Mouse (Mus musculus) neural tube, embryonic 15.5 days (tissue): ENCODE data around the gene Pfkp. TPM values are rescaled to one million over a fixed set of nuclear protein-coding genes. Genes with fewer than 3 reads are reported as not detected.

Experiments
- ATAC-seq: fragments of 200-750 bp; cut with Nextera tagmentation; 2 replicates; pipeline ENCODE4 v1.8.0; 2017; ENCODE audit warnings: mild to moderate bottlenecking, moderate TSS enrichment, moderate library complexity; ENCODE audit not compliant: low FRiP score
- H3K27ac ChIP-seq: fragments of 300-500 bp; sonication (generic); replicated peaks from 2 replicates; pipeline ENCODE4 v1.5.1; 2015; ENCODE audit warnings: mild to moderate bottlenecking, inconsistent platforms
- H3K27me3 ChIP-seq: fragments of 300-500 bp; sonication (generic); replicated peaks from 2 replicates; pipeline ENCODE4 v1.6.1; 2015; ENCODE audit warnings: inconsistent platforms
- H3K36me3 ChIP-seq: fragments of 300-500 bp; sonication (generic); 2 replicates; pipeline ENCODE4 v1.6.1; 2015; ENCODE audit warnings: inconsistent platforms
- H3K4me1 ChIP-seq: fragments of 300-500 bp; sonication (generic); 2 replicates; pipeline ENCODE4 v1.6.1; 2015; ENCODE audit warnings: inconsistent platforms
- H3K4me2 ChIP-seq: fragments of 300-500 bp; sonication (generic); 2 replicates; pipeline ENCODE4 v1.6.1; 2015; ENCODE audit warnings: inconsistent platforms, mild to moderate bottlenecking, moderate library complexity
- H3K4me3 ChIP-seq: fragments of 300-500 bp; sonication (generic); replicated peaks from 2 replicates; pipeline ENCODE4 v1.5.1; 2015; ENCODE audit warnings: mild to moderate bottlenecking, inconsistent platforms
- H3K9ac ChIP-seq: fragments of 300-500 bp; sonication (generic); replicated peaks from 2 replicates; pipeline ENCODE4 v1.6.1; 2015; ENCODE audit warnings: mild to moderate bottlenecking, inconsistent platforms
- H3K9me3 ChIP-seq: fragments of 300-500 bp; sonication (generic); replicated peaks from 2 replicates; pipeline ENCODE4 v1.6.1; 2016; ENCODE audit warnings: inconsistent platforms
- WGBS: fragments of 180-500 bp; shearing (Covaris S2); methylation state at CpG from one replicate; pipeline ENCODE4 v1.1.7; 2015; ENCODE audit warnings: mixed read lengths; 5-methylcytosine and 5-hydroxymethylcytosine counted together
- polyA plus RNA-seq: library from polyadenylated mRNA; unstranded; fragments of >200 nt; fragmentation: Nextera tagmentation; extraction: Ambion mirVana; gene quantifications from 2 replicates; pipeline ENCODE4 v1.2.1, GENCODE M21; 2015

The Pfkp gene
- polyA plus RNA-seq, 1 experiment from 2014 or later: 554 TPM

- WGBS: 84% methylated on average over 4 of the region's 4 CpGs
- Histone ChIP-seq H3K27me3 (no peaks in the 10 kb centered on the region), H3K27ac (no peak overlapping the region), H3K4me3 (no peak overlapping the region), H3K4me1 (no peaks in the 10 kb centered on the region; the same call in 1 of the 2 replicates), H3K36me3 (peaks cover 3% of the 10 kb centered on the region; the same call in 1 of the 2 replicates), H3K4me2 (no peak overlapping the region), H3K9me3 (no peaks in the 10 kb centered on the region), H3K9ac (no peak overlapping the region)
- no peak for ATAC-seq
Measured at GRCm38 (mm10) chr13:6636976-6637375, 11.6 kb downstream of the Pfkp start.

GRCm38 (mm10) chr13:6636520-6636919 lies 12.1 kb downstream of the Pfkp start:
- WGBS: 71% methylated on average over 6 of the region's 6 CpGs
- no peak overlapping the region for H3K4me2 ChIP-seq
- no peak for ATAC-seq

GRCm38 (mm10) chr13:6635138-6636076 lies 13.2 kb downstream of the Pfkp start:
- no peaks in the 10 kb centered on the region for H3K9me3 ChIP-seq
- H3K27ac ChIP-seq: no peak overlapping the region
- no peak for ATAC-seq
- no peaks in the 10 kb centered on the region; the same call in 1 of the 2 replicates for H3K4me1 ChIP-seq
- no peak overlapping the region for H3K4me2 ChIP-seq
- H3K27me3 ChIP-seq: no peaks in the 10 kb centered on the region
- H3K36me3 ChIP-seq: peaks cover 3% of the 10 kb centered on the region; the same call in 1 of the 2 replicates
- H3K4me3 ChIP-seq: no peak overlapping the region
- no peak overlapping the region for H3K9ac ChIP-seq
- WGBS: 82% methylated on average over 11 of the region's 11 CpGs

More at GRCm38 (mm10) chr13:6636520-6636919, 12.1 kb downstream of the Pfkp start:
- no peak overlapping the region for H3K27ac ChIP-seq
- peaks cover 3% of the 10 kb centered on the region; the same call in 1 of the 2 replicates for H3K36me3 ChIP-seq
- H3K27me3 ChIP-seq: no peaks in the 10 kb centered on the region
- H3K4me3 ChIP-seq: no peak overlapping the region
- no peak overlapping the region for H3K9ac ChIP-seq
- no peaks in the 10 kb centered on the region for H3K9me3 ChIP-seq
- H3K4me1 ChIP-seq: no peaks in the 10 kb centered on the region; the same call in 1 of the 2 replicates

- Histone ChIP-seq H3K4me3 (no peak overlapping the region), H3K9ac (no peak overlapping the region), H3K36me3 (peaks cover 3% of the 10 kb centered on the region; the same call in 1 of the 2 replicates), H3K27me3 (no peaks in the 10 kb centered on the region), H3K9me3 (no peaks in the 10 kb centered on the region), H3K4me1 (peaks cover 3% of the 10 kb centered on the region; the same call in 1 of the 2 replicates), H3K4me2 (no peak overlapping the region), H3K27ac (no peak overlapping the region)
- no peak for ATAC-seq
- WGBS: 89% methylated on average over 12 of the region's 12 CpGs
Measured at GRCm38 (mm10) chr13:6634063-6634462, 14.5 kb downstream of the Pfkp start.

- ATAC-seq: no peak
- peaks cover 3% of the 10 kb centered on the region; the same call in 1 of the 2 replicates for H3K36me3 ChIP-seq
- WGBS: 75% methylated on average over 7 of the region's 7 CpGs
- no peak overlapping the region for H3K9ac ChIP-seq
- no peak overlapping the region for H3K4me3 ChIP-seq
- no peaks in the 10 kb centered on the region for H3K9me3 ChIP-seq
- H3K27ac ChIP-seq: no peak overlapping the region
- H3K4me2 ChIP-seq: no peak overlapping the region
- H3K27me3 ChIP-seq: no peaks in the 10 kb centered on the region
- peaks cover 3% of the 10 kb centered on the region; the same call in 1 of the 2 replicates for H3K4me1 ChIP-seq
Measured at GRCm38 (mm10) chr13:6633524-6633923, 15.1 kb downstream of the Pfkp start.

GRCm38 (mm10) chr13:6632935-6633334 lies 15.6 kb downstream of the Pfkp start:
- H3K27me3 ChIP-seq: no peaks in the 10 kb centered on the region
- H3K4me2 ChIP-seq: no peak overlapping the region
- 84% methylated on average over 4 of the region's 4 CpGs for WGBS
- peaks cover 3% of the 10 kb centered on the region; the same call in 1 of the 2 replicates for H3K36me3 ChIP-seq
- no peak overlapping the region for H3K4me3 ChIP-seq
- H3K9me3 ChIP-seq: no peaks in the 10 kb centered on the region
- H3K9ac ChIP-seq: no peak overlapping the region
- ATAC-seq: no peak
- H3K27ac ChIP-seq: no peak overlapping the region
- peaks cover 3% of the 10 kb centered on the region; the same call in 1 of the 2 replicates for H3K4me1 ChIP-seq

- Histone ChIP-seq H3K4me1 (peaks cover 3% of the 10 kb centered on the region; the same call in 1 of the 2 replicates), H3K9ac (no peak overlapping the region), H3K4me3 (no peak overlapping the region), H3K27ac (no peak overlapping the region), H3K9me3 (no peaks in the 10 kb centered on the region), H3K36me3 (no peaks in the 10 kb centered on the region; the same call in 1 of the 2 replicates), H3K27me3 (no peaks in the 10 kb centered on the region), H3K4me2 (no peak overlapping the region)
- no peak for ATAC-seq
- 75% methylated on average over 8 of the region's 8 CpGs for WGBS
Measured at GRCm38 (mm10) chr13:6632513-6632912, 16.1 kb downstream of the Pfkp start.

- 77% methylated on average over 12 of the region's 12 CpGs for WGBS
- no peak overlapping the region for H3K27ac ChIP-seq
- no peak overlapping the region for H3K9ac ChIP-seq
- H3K36me3 ChIP-seq: no peaks in the 10 kb centered on the region; the same call in 1 of the 2 replicates
- H3K9me3 ChIP-seq: no peaks in the 10 kb centered on the region
- no peak for ATAC-seq
- H3K27me3 ChIP-seq: no peaks in the 10 kb centered on the region
- H3K4me2 ChIP-seq: no peak overlapping the region
- no peak overlapping the region for H3K4me3 ChIP-seq
- H3K4me1 ChIP-seq: peaks cover 3% of the 10 kb centered on the region; the same call in 1 of the 2 replicates
Measured at GRCm38 (mm10) chr13:6631772-6632510, 16.6 kb downstream of the Pfkp start.

- H3K9ac ChIP-seq: no peak overlapping the region
- WGBS: 86% methylated on average over 5 of the region's 5 CpGs
- H3K9me3 ChIP-seq: no peaks in the 10 kb centered on the region
- no peaks in the 10 kb centered on the region; the same call in 1 of the 2 replicates for H3K36me3 ChIP-seq
- H3K4me2 ChIP-seq: no peak overlapping the region
- no peak overlapping the region for H3K4me3 ChIP-seq
- H3K4me1 ChIP-seq: peaks cover 3% of the 10 kb centered on the region; the same call in 1 of the 2 replicates
- no peaks in the 10 kb centered on the region for H3K27me3 ChIP-seq
- no peak for ATAC-seq
- H3K27ac ChIP-seq: no peak overlapping the region
Measured at GRCm38 (mm10) chr13:6630660-6631059, 17.9 kb downstream of the Pfkp start.

- no peak overlapping the region for H3K27ac ChIP-seq
- no peak overlapping the region for H3K4me3 ChIP-seq
- 70% methylated on average over 5 of the region's 5 CpGs for WGBS
- no peak overlapping the region for H3K9ac ChIP-seq
- no peak overlapping the region for H3K4me2 ChIP-seq
- H3K36me3 ChIP-seq: no peaks in the 10 kb centered on the region
- peaks cover 3% of the 10 kb centered on the region; the same call in 1 of the 2 replicates for H3K4me1 ChIP-seq
- H3K9me3 ChIP-seq: no peaks in the 10 kb centered on the region
- H3K27me3 ChIP-seq: no peaks in the 10 kb centered on the region
- no peak for ATAC-seq
Measured at GRCm38 (mm10) chr13:6629927-6630326, 18.6 kb downstream of the Pfkp start.

GRCm38 (mm10) chr13:6628998-6629764 lies 19.4 kb downstream of the Pfkp start:
- no peaks in the 10 kb centered on the region for H3K36me3 ChIP-seq
- H3K4me1 ChIP-seq: peaks cover 3% of the 10 kb centered on the region; the same call in 1 of the 2 replicates
- H3K9me3 ChIP-seq: no peaks in the 10 kb centered on the region
- 83% methylated on average over 14 of the region's 14 CpGs for WGBS
- no peak overlapping the region for H3K4me2 ChIP-seq
- H3K27ac ChIP-seq: no peak overlapping the region
- no peak overlapping the region for H3K4me3 ChIP-seq
- no peaks in the 10 kb centered on the region for H3K27me3 ChIP-seq
- no peak for ATAC-seq
- H3K9ac ChIP-seq: no peak overlapping the region
